Mouse (Mus musculus) kidney, postnatal 4 days (tissue): ENCODE data around the gene Tnxb.
A peak's percentile ranks its signal among the peaks of the same experiment; 100 is the strongest.

Source experiments
- DNase-seq, 2 experiments: peaks; one replicate each; pipeline ENCODE4 v3.0.0; 2021; ENCODE audit warnings: mixed read lengths in 2 of 2

The Tnxb gene

DNA sequence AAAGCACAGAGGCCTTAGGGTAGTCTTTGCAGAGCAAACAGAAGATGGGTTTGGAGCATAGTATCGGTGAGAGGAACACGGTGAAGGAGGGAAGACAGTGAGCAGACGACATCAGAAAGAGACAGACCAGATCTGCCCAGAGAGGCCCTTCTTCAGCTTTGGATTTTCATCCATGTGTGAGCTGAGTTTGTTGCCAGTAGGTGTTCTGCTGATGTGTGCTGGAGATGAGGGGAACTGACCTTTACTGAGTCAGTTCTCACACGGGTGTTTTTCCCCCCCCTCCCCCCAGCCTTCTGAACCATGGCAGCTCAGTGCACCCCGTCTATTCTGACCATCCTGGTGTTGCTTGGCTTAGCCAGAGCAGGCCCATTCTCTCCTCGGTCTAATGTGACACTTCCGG, at the start of gene Tnxb:
TSS of gene Tnxb (plus strand) at position 301 of the 400 bp plus-strand sequence.
- DNase-seq: no peak

GRCm38 (mm10) chr17:34621006-34621405, 49.3 kb upstream of the Tnxb start:
- no peak for DNase-seq

DNA sequence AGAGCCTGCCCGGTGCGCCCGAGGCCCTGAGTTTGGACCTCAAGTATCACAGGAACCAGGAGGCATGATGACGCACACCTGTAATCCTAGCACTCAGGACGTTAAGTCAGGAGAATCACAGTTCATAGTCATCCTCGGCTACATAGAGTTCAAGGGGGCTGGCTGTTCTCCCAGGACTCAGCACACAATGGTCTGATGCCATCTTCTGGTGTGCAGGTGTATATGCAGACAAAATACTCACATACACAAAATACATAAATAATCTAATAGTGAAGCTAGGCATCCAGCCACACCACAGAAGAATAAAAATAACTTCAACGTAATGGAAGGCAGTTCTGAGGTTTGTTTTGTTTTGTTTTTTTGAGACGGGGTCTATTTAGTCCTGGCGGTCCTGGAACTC, 47.2 kb upstream of the Tnxb start:
- no peak for DNase-seq

GRCm38 (mm10) chr17:34624981-34625380, 45.4 kb upstream of the Tnxb start:
- DNase-seq: no peak

DNA sequence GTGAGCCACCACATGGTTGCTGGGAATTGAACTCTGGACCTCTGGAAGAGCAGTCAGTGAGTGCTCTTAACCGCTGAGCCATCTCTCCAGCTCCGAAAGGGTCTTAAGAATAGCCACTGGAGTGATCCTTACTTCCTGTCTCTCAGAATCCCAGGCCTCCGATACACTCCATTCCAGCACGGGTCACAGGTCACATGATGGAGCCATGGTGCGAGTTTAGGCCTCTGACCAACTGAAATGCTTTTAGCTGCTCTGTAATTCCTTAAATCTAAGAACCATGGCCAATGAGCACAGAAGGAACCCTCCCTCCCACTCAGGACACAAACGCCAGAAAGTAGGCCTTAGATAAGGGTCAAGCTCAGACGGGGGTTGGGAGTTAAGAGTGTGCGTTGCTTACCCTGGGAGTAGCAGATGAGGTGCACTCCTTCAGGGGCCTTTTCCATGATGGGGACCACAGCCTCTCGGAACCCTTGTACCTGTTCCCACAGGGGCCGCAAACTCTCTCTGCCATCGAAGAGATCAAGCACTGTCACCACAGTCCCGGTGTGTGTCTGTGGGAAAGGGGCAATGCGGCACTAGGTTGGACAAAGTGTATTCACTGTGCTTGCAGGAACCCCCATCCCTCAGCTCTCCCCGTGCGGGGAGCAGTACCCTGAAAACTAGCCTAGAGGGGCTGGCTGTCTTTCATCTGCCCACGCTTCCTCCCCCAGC, 44.1 kb upstream of the Tnxb start:
- DNase-seq: peak in 1 of 2 experiments; percentile 31

GRCm38 (mm10) chr17:34626773-34627092, 43.6 kb upstream of the Tnxb start:
- peak; percentile 63 to 79 for DNase-seq

- peak; percentile 93 to 96 for DNase-seq
Observed at GRCm38 (mm10) chr17:34627093-34627942, 43.0 kb upstream of the Tnxb start.

DNA sequence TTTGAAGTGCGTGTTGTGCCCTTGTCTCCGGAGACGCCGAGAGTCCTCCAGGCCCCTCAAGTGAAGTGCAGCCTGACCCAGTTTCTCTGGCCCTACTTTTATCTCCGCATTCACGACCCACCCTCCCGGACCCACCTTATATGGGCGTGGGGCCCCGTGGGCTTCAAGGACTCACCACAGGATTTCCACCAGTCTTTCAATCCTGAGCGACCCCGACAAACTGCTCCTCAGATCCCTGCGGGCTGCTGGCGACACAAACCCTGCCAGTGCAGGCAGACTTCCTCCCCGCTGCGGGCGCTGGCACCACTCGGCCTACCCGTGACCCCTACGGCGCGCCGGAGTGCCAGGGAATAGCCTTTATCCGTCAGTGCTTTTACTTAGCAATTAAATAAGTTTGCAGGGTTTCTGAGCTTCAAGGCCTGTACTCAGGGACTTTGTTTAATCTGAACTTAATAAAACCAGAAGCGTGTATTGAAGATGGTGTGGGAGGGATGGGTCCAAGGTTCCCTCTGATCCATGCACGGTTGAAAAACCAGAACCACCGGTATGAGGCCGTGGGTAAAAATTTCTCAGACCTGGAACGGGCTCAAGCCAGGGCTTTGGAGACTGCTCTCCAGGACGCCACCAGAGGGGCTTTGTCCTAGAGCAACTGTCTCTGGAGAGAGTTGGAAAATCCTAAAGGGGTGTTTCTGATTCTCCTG, 42.2 kb upstream of the Tnxb start, which contains the start of gene Ppt2:
TSS of gene Ppt2 (minus strand) at position 568 of the 701 bp plus-strand sequence.
- DNase-seq: peak; percentile 65 to 77

GRCm38 (mm10) chr17:34628644-34628967, 41.7 kb upstream of the Tnxb start:
- peak in 1 of 2 experiments; percentile 30 for DNase-seq

- DNase-seq: no peak
Observed at GRCm38 (mm10) chr17:34629221-34629751, 41.0 kb upstream of the Tnxb start, which contains the start of gene Prrt1. TSS of gene Prrt1 (plus strand) at chr17:34629533.

DNA sequence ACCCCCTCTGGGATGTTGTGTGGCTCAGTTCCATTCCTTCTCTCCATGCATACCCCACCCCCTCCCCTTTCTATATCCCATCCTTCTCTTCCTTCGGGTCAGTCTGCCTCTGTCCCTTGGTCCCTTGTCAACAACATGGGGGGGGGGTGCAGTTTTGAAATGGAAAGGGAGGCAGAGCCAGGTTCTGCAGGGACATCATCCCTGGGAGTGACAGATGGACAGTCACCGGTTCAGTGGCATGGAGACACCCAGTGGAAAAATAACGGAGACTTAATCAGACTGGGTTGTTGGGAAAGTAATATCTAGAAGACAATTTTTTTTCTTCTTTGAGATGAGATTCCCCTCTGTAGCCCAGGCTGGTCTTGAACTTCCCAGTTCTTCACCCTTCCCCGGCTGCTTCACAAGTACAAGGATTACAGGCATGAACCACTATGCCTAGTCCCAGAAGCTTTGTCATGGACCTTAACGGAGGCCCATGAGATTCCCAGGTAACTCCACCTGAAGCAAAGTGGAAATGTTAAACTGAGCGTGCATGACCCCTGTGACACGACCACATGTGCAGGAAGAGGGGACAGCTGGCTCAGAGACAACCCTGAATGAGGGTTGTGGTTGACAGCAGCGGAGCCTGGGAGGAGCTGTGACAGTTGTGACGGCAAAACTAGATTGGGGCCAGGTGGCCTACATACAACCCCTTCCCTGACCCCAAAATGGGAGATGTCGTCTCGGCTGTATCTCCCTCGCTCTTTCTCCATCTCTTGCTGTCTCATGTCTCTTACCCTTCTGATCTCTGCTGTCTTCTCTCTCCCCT, 40.3 kb upstream of the Tnxb start:
- no peak for DNase-seq

GRCm38 (mm10) chr17:34630761-34631301, 39.5 kb upstream of the Tnxb start:
- DNase-seq: peak in 1 of 2 experiments; percentile 31

GRCm38 (mm10) chr17:34631647-34632046, 38.7 kb upstream of the Tnxb start:
- peak in 1 of 2 experiments; percentile 26 for DNase-seq

DNA sequence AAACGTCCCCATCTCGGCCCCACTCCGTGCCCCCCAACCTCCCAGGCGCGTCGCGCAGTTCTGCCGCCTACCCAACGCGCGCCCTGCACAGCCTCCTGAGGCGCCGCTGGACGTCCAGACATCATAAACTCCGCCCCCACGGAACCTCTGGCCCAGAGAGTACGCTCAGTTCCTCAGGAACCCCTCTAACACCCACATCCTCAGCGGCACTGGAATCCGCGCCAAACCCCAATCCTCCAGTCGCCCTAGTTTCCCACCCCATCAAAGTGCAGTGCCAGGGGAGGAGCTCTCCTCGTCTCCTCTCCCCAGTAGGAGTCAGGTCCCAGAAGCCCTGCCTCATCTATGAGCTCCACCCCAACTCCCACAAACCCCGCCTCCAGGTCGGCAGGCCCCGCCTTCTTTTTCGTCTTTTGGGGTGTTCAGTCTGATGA, 38.1 kb upstream of the Tnxb start:
- DNase-seq: peak; percentile 85 to 89

DNA sequence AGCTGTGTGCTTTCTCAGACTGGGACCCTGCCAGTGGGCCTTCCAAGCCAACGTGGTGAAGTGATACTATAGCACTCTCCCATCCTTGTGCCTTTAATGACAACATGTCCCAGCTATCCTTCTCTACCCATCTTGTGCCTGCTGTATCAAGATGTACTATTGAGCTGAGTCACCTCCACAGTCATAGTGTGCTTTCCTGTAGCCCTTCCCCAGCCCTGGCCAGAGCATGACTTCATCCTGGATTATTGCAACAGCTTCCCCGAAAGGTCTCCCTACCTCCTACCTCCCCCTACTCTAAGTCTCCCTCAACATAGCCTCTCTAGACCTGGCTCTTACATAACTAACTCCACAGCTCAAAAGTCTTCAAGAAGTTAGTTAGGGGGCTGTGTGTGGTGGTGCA, 34.7 kb upstream of the Tnxb start:
- no peak for DNase-seq

DNA sequence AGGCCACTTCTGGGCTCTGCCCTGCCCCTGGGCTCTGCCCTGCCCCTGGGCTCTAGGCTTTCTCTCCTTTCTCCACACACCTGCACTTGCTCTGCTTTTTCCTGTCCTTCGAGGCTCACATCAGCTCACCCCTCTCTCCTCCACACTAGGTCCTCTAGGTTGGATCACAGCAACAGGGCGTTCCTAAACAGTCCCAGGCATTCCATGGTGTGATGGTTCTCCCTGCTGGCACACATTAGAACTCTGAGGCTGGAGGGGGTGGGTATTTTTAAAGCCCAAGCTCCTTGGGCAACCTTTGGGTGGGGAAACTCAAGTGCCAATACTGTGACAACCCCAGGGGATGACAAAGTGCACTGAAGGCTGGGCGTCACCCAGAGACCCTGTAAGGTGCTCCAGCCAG, 32.9 kb upstream of the Tnxb start:
- no peak for DNase-seq

- DNase-seq: no peak
Observed at GRCm38 (mm10) chr17:34639461-34640255, 30.7 kb upstream of the Tnxb start.

DNA sequence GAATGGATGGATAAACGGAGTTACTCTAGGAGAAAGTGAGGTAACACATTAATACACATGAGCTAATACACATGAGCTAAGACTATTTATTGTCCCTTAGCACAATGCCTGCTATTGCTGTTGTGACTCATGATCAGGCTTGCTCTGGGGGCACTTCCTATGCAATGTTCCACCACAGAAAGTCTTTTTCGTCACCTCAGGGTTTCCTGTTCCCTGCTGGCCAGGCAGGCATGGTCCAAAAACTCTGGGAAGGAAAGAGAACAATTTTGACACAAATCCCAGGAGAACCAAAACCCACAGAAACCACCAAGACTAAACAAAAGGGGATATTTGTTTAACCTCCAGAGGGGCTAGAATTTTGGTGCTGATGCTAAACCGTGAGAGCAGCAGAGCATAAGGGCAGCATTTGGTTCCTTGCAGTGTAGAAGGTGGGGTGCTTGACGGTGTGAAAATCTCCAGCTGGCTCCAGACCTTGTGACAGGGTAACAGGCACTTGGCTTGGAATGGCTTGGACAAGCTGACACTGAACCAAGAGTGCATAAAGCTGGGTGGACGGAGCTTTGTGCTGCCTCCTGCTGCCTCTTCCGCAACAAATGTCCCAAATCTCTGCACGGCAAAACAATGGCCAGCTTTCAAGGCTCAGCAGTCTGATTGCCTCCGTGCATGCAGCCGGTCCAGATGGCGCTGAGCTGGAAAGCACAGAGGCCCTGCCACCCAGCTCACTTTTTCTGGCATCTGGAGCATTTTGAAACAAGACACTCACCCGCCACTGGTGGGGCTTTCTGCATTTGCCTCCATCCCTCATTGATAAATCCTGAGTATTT, 29.3 kb upstream of the Tnxb start:
- DNase-seq: peak; percentile 55 to 71

DNA sequence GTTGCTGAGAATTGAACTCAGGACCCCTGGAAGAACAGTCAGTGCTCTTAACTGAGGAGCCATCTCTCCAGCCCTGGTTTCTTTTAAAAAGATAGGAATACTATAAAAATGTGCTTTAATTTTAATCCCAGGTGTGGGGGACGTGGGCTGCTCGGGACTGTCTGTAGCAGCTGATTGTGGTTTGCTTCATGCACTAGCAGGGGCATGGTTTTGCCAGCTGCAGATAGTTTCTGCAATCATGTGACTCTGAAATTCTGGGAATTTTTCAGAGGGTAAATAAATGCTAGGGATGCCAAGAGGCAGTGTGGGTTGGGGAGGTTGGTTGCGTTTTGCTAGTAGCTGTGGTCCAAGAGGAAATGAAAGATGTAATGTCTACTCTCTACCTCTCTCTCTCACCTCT, 28.4 kb upstream of the Tnxb start:
- DNase-seq: no peak

- DNase-seq: no peak
Observed at GRCm38 (mm10) chr17:34643379-34643778, 27.0 kb upstream of the Tnxb start.
